Mouse (Mus musculus): ENCODE results near the gene Itga11. TPM values are rescaled to one million over a fixed set of nuclear protein-coding genes. Genes with fewer than 3 reads are reported as not detected.

The Itga11 gene
- total and polyA plus RNA-seq, 2 experiments = 0.09 TPM

DNA sequence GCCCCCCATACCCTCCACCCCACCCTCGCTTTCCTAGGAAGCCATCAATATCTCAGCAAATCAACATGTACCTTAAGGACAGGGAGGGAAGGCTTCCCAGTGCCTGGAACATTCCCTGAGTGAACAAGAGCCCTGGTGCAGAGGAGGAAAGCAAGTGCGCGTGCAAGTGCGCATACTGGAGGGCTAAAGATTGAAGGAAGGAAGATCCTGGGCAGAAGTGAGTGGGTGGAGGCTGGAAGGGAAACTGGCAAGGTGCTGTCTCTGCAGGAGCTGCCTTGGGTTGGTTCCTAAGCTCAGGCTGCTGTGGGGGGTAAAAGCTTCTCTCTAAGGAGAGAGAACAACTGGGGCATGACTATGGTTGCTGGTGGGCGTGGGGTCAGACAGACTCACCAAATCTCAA is 32.4 kb downstream of the Itga11 start:
- DNase-seq (ENCODE audit: extremely low read depth, low read depth, low spot score) = no peak
- H3K36me3 ChIP-seq (ENCODE audit: control insufficient read depth, insufficient read depth, low read length) = no peaks in the 10 kb centered on the region
- TF ChIP-seq POLR2A (IDR thresholded peaks at IDR 0.05; ENCODE audit: extremely low read depth, insufficient read depth, low read length) (no peak), CTCF (IDR thresholded peaks at IDR 0.05; ENCODE audit: low read depth, low read length) (no peak)
- no peak overlapping the region for H3K27ac ChIP-seq (replicated peaks; ENCODE audit: insufficient read depth, low read depth, low read length)
- H3K4me1 ChIP-seq (ENCODE audit: control insufficient read depth, insufficient read depth, low read length) = peaks cover 12% of the 10 kb centered on the region
- H3K27me3 ChIP-seq (ENCODE audit: control insufficient read depth, insufficient read depth, low read length) = no peaks in the 10 kb centered on the region
- no peak overlapping the region for H3K9ac ChIP-seq (ENCODE audit: low read depth, low read length)
- 91% methylated on average over 5 of the region's 5 CpGs for WGBS
- H3K4me3 ChIP-seq (ENCODE audit: insufficient read depth, low read depth, low read length) = no peak overlapping the region
- H3K79me2 ChIP-seq (ENCODE audit: control insufficient read depth, insufficient read depth, low read length) = no peaks in the 10 kb centered on the region

DNA sequence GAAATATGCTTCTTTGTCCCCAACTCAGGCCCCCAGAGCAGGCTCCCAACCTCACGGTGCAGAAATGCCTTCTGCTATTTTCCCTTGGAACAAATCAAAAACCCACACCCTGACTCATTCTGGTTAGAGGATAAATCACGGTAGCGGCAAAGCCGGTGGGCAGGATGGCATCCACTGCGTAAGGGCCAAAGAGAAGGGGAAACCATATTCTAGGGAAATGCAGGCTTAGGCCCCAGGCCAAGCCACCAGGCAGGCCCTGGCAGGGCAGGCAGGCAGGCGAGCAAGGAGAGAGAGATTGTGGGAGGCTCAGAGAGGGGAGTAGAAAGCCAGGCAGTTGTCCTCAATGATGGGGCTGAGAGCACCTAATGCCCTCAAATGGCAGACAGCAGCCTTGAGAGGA is 34.7 kb downstream of the Itga11 start:
- Histone ChIP-seq H3K4me1 (ENCODE audit: control insufficient read depth, insufficient read depth, low read length) (peaks cover 10% of the 10 kb centered on the region), H3K36me3 (ENCODE audit: control insufficient read depth, insufficient read depth, low read length) (no peaks in the 10 kb centered on the region), H3K79me2 (ENCODE audit: control insufficient read depth, insufficient read depth, low read length) (no peaks in the 10 kb centered on the region), H3K9ac (ENCODE audit: low read depth, low read length) (no peak overlapping the region), H3K27ac (replicated peaks; ENCODE audit: insufficient read depth, low read depth, low read length) (no peak overlapping the region), H3K4me3 (ENCODE audit: insufficient read depth, low read depth, low read length) (no peak overlapping the region), H3K27me3 (ENCODE audit: control insufficient read depth, insufficient read depth, low read length) (no peaks in the 10 kb centered on the region)
- DNase-seq (ENCODE audit: extremely low read depth, low read depth, low spot score) = no peak
- TF ChIP-seq CTCF (IDR thresholded peaks at IDR 0.05; ENCODE audit: low read depth, low read length) (no peak), POLR2A (IDR thresholded peaks at IDR 0.05; ENCODE audit: extremely low read depth, insufficient read depth, low read length) (no peak)
- WGBS = 93% methylated on average over 6 of the region's 6 CpGs

- no peak overlapping the region for H3K4me3 ChIP-seq (ENCODE audit: insufficient read depth, low read depth, low read length)
- H3K9ac ChIP-seq (ENCODE audit: low read depth, low read length) = no peak overlapping the region
- no peaks in the 10 kb centered on the region for H3K27me3 ChIP-seq (ENCODE audit: control insufficient read depth, insufficient read depth, low read length)
- 82% methylated on average over 8 of the region's 8 CpGs for WGBS
- H3K36me3 ChIP-seq (ENCODE audit: control insufficient read depth, insufficient read depth, low read length) = no peaks in the 10 kb centered on the region
- peaks cover 3% of the 10 kb centered on the region; the same call in 1 of the 2 replicates for H3K4me1 ChIP-seq (ENCODE audit: control insufficient read depth, insufficient read depth, low read length)
- TF ChIP-seq POLR2A (IDR thresholded peaks at IDR 0.05; ENCODE audit: extremely low read depth, insufficient read depth, low read length) = no peak
- TF ChIP-seq CTCF (IDR thresholded peaks at IDR 0.05; ENCODE audit: low read depth, low read length) = no peak
- H3K79me2 ChIP-seq (ENCODE audit: control insufficient read depth, insufficient read depth, low read length) = no peaks in the 10 kb centered on the region
- DNase-seq (ENCODE audit: extremely low read depth, low read depth, low spot score) = no peak
- H3K27ac ChIP-seq (replicated peaks; ENCODE audit: insufficient read depth, low read depth, low read length) = no peak overlapping the region
Observed at GRCm38 (mm10) chr9:62713040-62713439, 35.4 kb downstream of the Itga11 start.

- TF ChIP-seq POLR2A (IDR thresholded peaks at IDR 0.05; ENCODE audit: extremely low read depth, insufficient read depth, low read length) (no peak), CTCF (IDR thresholded peaks at IDR 0.05; ENCODE audit: low read depth, low read length) (peak; percentile 31; the same call in 1 of the 2 replicates)
Observed at GRCm38 (mm10) chr9:62714336-62714735, 36.7 kb downstream of the Itga11 start.

GRCm38 (mm10) chr9:62717982-62718381 is 40.4 kb downstream of the Itga11 start:
- no peaks in the 10 kb centered on the region for H3K79me2 ChIP-seq (ENCODE audit: control insufficient read depth, insufficient read depth, low read length)
- TF ChIP-seq POLR2A (IDR thresholded peaks at IDR 0.05; ENCODE audit: extremely low read depth, insufficient read depth, low read length) (no peak), CTCF (IDR thresholded peaks at IDR 0.05; ENCODE audit: low read depth, low read length) (no peak)
- 63% methylated on average over 8 of the region's 8 CpGs for WGBS
- no peak overlapping the region for H3K27ac ChIP-seq (replicated peaks; ENCODE audit: insufficient read depth, low read depth, low read length)
- H3K27me3 ChIP-seq (ENCODE audit: control insufficient read depth, insufficient read depth, low read length) = no peaks in the 10 kb centered on the region
- H3K9ac ChIP-seq (ENCODE audit: low read depth, low read length) = no peak overlapping the region
- no peaks in the 10 kb centered on the region for H3K36me3 ChIP-seq (ENCODE audit: control insufficient read depth, insufficient read depth, low read length)
- no peak overlapping the region for H3K4me3 ChIP-seq (ENCODE audit: insufficient read depth, low read depth, low read length)
- no peaks in the 10 kb centered on the region for H3K4me1 ChIP-seq (ENCODE audit: control insufficient read depth, insufficient read depth, low read length)
- DNase-seq (ENCODE audit: extremely low read depth, low read depth, low spot score) = no peak

More at GRCm38 (mm10) chr9:62714336-62714735, 36.7 kb downstream of the Itga11 start:
- no peak for DNase-seq (ENCODE audit: extremely low read depth, low read depth, low spot score)
- Histone ChIP-seq H3K4me1 (ENCODE audit: control insufficient read depth, insufficient read depth, low read length) (no peaks in the 10 kb centered on the region), H3K27me3 (ENCODE audit: control insufficient read depth, insufficient read depth, low read length) (no peaks in the 10 kb centered on the region), H3K27ac (replicated peaks; ENCODE audit: insufficient read depth, low read depth, low read length) (no peak overlapping the region), H3K4me3 (ENCODE audit: insufficient read depth, low read depth, low read length) (no peak overlapping the region), H3K36me3 (ENCODE audit: control insufficient read depth, insufficient read depth, low read length) (no peaks in the 10 kb centered on the region), H3K79me2 (ENCODE audit: control insufficient read depth, insufficient read depth, low read length) (no peaks in the 10 kb centered on the region), H3K9ac (ENCODE audit: low read depth, low read length) (no peak overlapping the region)
- WGBS = 42% methylated on average over 3 of the region's 3 CpGs

- Histone ChIP-seq H3K4me3 (ENCODE audit: insufficient read depth, low read depth, low read length) (no peak overlapping the region), H3K27ac (replicated peaks; ENCODE audit: insufficient read depth, low read depth, low read length) (no peak overlapping the region), H3K4me1 (ENCODE audit: control insufficient read depth, insufficient read depth, low read length) (no peaks in the 10 kb centered on the region), H3K36me3 (ENCODE audit: control insufficient read depth, insufficient read depth, low read length) (no peaks in the 10 kb centered on the region), H3K79me2 (ENCODE audit: control insufficient read depth, insufficient read depth, low read length) (no peaks in the 10 kb centered on the region), H3K9ac (ENCODE audit: low read depth, low read length) (no peak overlapping the region), H3K27me3 (ENCODE audit: control insufficient read depth, insufficient read depth, low read length) (no peaks in the 10 kb centered on the region)
- TF ChIP-seq POLR2A (IDR thresholded peaks at IDR 0.05; ENCODE audit: extremely low read depth, insufficient read depth, low read length) (no peak), CTCF (IDR thresholded peaks at IDR 0.05; ENCODE audit: low read depth, low read length) (no peak)
- WGBS = 94% methylated on average over 2 of the region's 2 CpGs
- no peak for DNase-seq (ENCODE audit: extremely low read depth, low read depth, low spot score)
Observed at GRCm38 (mm10) chr9:62721791-62722190, 44.2 kb downstream of the Itga11 start.

Data from liver, adult 2 months (tissue).